Mouse (Mus musculus): Measurements from ENCODE around the gene Mllt6.
"Not testable (repeated sequence)": the region's sequence is repeated elsewhere in the genome, so short reads cannot be mapped to it uniquely, and the experiment has no call there.

The Mllt6 gene

DNA sequence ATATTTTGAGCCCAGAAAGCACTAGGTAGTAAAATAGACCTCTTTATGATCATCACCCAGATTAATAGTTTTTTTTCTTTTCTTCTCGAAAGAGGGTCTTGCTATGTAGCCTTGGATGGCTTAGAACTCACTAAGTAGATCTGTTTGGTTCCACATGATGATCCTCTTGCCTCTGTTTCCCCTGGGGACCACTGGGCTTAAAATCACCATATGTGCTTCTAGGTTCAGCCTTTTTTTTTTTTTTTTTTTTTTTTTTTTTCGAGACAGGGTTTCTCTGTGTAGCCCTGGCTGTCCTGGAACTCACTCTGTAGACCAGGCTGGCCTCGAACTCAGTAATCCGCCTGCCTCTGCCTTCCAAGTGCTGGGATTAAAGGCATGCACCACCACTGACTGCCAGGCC, 14.7 kb upstream of the Mllt6 start:
- not testable (repeated sequence) for DNase-seq (ENCODE audit: low read depth)

DNA sequence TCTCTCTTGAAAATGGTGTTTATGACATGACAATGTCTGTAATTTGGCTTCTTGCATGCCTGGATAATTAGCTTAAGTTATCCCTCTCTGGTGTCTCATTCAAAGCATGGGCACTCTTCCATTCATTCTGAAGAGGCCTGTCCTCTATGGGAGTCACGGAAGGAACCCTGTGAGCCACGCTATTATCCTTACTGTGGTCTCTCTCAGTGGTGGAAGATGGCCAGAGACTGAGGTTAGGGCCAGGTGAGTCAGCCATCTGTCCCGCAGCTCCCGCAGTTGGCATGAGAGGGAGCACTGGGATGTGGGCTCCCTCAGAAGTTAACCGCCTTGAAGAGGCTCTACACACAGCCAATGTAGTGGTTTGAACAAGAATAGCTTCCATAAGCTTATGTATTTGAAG, 12.9 kb upstream of the Mllt6 start:
- no peak for DNase-seq (ENCODE audit: low read depth)

DNA sequence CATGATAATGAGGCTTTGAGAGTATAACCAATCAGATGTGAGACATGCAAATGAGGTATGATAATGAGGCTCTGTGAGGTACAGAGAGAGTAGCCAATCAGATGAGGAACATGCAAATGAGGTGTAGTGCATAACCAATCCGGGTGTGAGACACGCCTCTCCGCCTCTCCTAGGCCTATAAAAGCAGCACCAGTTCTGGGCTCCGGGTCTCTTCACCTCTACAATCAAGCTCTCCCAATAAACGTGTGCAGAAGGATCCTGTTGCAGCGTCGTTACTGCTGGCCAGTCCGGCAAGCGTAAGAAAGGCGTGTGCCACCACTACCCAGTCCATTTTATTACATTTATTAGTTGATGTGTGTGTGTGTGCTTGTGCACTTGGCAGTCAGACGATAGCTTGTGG, 9.8 kb upstream of the Mllt6 start:
- not testable (repeated sequence) for DNase-seq (ENCODE audit: low read depth)

DNA sequence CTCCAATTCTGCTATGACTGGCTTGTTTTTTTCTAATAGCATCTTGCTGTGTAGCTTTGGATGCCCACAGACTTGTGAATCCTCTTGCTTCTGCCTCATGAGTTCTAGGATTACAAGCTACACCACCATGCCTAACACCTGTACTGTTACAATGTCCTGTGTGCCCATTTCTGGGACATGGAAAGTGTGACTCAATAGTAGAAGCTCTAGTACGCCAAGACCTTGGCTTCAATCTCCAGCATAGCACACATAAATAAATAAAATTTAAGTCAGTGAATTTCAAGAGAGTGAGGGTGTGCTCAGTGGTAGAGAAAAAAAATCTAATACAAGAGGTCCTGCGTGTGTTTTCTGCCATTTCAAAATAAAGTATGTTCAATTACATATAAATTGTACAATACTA, 9.0 kb upstream of the Mllt6 start:
- DNase-seq (ENCODE audit: low read depth), result no peak

DNA sequence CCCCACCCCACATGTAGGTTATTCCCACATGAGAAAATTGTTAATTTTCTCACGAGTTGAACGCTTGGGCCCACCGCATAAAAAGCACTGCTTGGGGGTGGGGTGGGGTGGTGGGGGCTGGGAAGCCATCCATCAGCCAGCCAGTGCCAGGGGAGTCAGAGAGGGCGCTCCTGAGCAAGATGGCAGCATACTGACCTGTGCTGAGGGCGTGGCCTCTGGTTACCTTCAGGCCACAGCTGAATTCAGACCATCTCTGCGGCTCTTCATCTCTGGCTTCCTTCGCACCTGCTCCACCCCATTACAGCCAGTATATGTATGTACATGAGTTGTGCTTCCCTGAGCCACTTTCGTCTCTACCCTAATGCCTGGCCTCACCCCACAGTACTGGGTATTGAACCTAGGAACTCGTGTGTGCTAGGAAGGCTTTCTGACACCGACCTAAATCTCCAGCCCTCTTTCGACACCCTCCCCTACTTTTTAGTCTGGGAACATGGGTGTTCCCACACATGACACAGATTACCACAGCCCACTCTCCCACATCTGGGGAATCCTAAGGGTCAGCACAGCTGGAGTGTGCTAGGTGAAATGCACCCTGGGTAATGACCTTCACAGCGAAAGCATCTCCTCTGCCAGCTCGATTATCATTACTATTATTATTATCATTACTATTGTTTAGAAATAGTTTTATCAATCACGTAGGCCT, 6.8 kb upstream of the Mllt6 start:
- no peak for DNase-seq (ENCODE audit: low read depth)

DNA sequence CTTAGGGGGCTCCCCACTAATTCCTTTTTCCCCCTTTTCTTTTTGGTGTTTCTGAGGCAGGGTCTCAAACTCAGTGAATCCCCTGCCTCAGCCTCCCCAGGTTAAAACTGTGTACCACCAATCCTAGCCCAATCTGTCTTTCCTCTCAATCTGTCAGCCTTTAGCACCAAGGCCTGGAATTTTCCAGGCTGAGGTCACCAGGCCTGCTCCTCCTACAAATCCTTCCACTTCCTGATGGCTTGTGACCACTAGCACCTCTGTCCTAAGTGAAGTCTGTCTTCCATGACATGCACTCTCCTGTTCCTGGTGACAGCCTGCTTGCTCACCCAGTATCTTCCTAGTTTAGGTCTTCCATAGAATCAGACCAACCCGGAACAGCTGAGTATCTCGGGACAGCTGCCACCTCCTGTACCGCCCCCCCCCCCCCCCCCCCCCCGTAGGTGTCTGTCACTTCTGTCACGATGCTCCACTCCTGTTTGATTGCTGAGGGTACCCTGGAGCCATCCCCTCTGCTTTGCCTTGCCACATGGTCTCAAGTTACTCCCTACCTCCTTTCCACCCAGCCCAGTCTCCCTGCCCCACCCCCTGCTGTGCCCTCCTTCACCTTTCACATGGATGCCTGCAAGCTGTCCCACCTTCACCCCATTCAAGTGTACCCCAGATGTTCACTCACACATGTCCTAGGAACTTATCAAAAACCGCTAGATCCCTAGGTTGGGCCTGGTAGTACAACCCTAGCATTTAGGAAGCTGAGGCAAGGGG, 5.8 kb upstream of the Mllt6 start:
- no peak for DNase-seq (ENCODE audit: low read depth)

DNA sequence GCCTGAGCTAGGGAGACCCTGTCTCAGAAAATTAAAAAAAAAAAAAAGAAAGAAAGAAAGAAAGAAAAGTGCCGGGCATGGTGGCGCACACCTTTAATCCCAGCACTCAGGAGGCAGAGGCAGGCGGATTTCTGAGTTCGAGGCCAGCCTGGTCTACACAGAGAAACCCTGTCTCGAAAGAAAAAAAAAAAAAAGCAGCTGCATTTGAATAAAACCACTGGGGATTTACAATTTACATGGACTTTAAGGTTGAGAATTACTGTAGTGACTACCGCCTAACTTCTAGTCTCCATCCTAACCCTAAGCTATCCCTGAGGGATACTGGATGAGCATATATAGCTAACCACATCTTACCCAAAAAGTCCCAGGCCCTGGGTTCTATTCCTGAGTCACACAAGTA, 5.2 kb upstream of the Mllt6 start:
- DNase-seq (ENCODE audit: low read depth), result not testable (repeated sequence)

DNA sequence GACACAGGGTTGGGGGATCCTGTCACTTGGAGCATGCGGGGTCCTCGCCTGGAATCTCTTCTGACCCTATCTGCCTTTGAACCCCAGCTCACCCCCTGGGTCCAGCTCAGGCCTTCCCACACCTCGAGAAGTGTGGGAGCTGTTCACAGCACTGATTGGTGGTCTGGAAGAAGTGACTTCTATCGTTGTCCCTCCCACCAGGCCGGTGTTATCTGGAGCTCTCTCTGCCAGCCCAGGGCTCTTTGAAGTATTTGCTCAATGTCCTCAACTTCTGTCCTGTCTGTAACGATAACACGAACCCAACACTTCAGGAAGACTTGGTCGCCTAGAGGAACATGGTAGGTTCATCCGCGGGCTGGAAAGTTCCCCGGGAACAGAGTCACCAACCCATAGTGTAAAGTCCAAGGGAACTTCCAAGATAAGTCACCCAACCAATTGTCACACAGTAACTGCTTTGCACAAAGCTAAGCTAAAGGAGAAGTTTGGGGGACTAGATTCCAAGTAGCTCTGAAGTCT, 4.4 kb upstream of the Mllt6 start:
- no peak for DNase-seq (ENCODE audit: low read depth)

DNA sequence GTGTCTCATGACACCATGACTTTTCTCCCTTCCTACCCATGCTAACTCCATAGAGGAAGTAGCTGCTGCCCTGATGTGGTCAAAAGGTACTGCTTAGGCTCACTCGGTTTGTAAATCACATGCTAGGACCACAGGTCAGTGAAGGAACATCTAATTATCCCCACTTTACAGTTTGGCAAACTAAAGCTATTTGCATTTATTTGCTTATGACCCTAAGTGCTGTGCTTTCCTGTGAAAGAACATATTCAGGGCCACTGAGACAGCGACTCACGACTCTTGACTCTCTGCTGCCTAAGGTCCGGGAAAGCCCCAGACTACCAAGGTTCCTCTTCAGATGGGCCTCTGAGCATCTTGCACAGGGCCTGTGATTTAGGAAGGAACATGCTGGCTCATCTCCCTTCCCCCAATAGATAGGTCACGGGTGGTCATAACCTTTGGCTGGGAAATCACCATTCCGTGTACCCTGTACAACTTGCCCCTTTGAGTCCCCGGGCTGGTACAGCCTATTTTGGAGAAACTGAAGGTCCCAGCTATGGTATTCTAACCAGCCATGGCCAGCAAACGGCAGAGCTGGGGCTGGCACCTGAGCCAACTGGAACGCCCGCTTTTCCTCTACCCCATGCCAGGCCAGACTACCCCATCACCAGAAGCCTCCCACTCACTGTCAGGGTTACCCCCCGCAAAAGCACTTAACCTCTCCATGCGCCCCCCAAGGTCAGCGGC, 3.8 kb upstream of the Mllt6 start:
- no peak for DNase-seq (ENCODE audit: low read depth)

DNA sequence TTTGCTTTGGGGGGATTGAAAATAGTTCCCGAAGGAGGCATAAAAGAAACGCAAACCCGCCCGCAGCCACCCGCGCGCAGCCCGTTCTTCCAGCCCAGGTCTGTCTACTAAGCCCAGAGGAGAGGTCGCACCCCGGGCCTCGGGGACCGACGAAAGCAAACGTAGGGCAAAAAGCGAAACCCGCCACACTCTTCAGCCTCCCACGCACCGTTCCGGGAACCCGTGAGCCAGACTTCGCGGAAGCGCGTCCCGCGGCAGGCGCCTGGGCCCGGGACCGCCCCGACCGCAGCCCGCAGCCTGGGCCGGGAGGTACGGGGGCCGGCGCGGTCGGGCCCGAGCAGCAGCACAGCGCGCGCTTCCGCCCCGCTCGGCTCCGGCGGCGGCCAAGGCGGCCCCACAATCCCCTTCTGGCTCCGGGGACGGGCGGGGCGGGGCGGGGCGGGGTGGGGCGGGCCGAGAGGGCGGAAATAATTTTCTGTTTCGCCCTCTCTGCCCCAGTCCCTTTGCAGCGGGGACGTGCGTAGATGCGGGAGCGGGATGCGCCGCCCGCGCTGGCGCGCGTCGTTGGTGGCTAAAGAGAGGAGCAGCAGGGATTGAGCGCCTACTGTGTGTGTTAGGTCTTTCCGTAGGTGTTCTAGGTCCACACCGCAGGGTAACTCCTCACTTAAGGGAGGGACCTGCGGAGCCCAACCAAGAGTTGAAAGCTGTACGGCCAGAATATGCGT, 3.1 kb upstream of the Mllt6 start:
- no peak for DNase-seq (ENCODE audit: low read depth)

DNA sequence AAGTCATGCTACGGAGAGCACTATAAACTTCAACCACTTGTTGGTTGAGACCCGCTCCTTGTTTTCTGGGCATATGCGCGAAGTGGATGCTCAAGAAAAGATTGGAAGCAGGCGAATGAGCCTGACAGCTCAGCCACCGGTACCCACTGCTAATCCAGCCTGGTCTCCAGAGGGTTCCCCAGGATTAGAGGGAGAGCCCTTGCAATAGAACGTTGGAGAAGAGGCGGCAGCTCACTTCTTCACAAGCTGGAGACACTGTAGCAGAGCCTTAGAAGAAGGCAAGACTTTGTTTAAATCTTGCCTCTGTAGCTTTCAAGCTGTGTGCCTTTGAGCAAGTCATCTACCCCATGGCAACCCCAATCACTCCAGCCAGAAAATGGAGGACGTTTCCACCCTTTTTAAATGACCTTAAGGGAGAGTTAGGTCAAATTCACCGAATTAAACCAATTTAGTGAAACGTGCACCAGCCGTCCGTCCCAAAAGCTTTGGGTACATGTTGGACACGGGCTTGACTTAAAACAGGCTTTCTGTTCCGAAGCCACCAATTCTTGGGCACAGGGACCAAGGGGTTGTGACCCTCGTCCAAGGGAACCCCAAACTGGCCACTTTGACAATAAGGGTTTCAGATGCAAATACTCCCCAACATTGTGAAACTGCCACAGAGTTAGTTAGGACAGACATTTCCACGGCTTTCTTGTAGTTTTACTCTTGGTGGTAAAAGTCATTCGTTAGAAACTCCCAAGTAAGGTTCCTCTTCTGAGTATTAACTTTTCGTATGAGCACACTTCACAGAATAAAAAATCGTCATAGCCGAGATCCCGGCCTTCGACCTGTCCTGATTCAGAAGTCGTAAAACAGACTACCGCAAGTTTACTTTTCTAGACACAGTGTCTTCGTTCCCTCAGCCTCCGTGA, 2.2 kb upstream of the Mllt6 start:
- DNase-seq (ENCODE audit: low read depth), result no peak

DNA sequence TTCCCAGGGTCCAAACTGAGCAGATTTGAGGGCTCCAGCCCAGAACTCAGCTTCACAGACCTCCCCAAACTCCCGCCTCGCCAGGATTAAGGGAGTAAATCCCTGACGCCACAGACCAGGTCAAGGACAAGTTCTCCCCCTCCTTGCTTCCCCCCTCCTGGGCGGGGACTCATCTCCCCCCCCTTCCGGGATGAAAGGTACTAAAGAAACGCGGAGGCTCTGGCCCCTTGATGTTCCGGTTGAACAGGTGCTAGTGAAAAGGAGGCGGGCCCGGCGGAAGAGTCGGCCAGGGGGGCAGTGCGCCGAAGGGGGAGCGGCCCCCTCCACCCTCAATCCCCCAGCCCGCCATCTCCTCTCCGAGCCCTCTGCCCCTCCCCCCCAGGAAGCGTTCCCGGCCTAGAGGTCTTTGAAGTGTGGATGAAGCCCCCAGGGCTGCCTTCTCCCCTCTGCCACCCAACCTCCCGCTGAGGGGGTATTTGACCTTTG, 1.5 kb upstream of the Mllt6 start:
- DNase-seq (ENCODE audit: low read depth), result no peak

DNA sequence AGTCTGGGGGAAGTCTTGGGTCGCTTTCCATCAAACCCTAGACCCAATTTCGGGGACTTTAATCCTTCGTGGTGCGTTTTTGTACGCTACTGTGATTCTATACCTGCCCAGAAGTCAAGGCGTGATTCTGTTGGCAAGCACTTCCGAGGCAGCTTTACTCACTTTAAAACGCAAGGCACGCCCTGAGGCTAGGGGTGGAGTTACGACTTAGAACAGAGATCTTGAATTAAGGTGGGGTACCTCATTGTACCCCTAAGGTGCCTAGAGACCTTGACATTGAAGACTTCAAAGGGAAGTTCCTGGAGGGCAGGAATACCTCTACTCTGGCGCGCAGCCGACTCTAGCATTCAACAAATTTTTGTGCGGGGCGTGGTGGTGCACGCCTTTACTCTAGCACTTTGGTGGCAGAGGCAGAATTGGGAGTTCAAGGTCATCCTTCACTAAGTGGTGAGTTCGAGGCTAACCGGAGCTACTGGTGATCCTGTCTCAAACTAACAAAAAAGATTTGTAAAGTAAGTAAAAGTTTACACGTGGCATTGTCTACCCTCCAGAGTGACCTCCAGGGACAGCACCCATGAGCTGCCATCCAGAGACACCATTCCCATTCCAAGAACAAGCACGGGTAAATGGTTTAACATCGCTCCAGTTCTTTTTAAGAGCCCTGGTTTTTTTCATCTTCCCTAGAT, 864 bp upstream of the Mllt6 start:
- DNase-seq (ENCODE audit: low read depth), result no peak

DNA sequence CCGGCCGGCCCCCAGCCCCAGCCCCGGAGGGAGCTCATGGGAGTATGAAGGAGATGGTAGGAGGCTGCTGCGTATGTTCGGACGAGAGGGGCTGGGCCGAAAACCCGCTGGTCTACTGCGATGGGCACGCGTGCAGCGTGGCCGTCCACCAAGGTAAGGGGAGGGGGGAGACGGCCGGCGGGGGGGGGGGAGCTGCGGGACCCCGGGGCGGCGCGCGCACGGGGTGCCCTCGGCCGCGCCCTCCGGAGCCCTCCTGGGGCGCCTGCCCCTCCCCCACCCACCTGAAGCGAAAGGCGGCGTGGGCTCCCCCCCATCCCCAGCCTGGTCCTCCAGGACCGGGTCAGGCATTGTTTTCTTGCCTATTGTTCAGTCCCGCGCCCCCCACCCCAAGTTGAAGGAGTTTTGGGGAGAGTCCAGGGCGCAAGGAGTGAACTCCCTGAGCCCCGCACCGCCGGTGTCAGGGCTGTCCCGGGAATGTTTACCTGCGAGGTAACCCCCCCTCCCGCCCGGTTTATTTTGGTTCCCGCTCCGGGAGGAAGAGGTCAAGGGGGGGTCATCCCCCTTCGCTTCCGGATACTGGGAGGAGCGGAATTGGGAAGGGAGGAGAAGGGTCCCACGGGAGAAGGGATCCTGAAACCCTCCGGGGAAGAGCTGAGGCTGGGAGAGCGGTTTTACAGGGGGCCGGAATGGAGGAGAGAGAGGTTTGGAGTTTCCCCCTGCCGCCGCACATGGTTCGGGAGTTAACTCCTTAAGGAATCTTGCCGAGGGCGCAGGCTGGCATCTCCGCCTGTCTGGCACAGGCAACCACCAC, 519 bp downstream of the Mllt6 start:
- DNase-seq (ENCODE audit: low read depth), result no peak

DNA sequence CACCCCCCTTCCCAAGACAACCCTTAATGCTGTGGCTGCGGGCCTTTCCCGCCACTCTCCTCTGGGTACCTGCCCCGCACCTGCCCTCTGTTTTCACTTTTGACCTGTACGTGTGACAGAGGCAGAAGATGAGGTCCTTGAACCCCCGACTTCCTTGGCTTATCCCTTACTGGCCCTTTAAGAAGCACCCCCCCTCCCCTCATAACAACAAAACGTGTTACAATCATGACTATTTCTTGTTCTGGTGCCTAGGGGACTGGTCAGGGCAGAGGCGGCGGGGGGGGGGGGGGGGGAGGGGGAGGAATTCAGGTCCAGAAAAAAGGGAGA, 1.1 kb downstream of the Mllt6 start:
- no peak for DNase-seq (ENCODE audit: low read depth)

DNA sequence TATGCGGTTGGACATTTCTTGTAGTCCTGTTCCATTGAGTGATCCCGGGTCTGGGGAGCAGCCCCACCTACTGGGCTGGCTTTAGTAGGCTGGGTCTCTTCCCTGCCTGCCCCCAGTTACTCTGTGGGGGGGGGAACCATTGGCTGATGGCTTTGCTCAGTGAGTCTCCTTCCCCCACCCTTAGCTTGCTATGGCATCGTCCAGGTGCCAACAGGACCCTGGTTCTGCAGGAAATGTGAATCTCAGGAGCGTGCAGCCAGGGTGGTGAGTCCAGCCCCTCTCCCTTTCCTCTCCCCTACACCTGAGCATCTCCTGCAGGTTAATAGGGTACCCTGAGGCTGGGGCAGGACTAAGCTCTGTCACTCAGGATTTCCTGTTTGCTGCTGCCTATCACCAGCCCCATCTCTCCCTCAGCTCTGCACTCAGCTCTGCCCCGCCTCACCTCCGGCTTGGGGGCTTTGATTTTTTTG, 1.6 kb downstream of the Mllt6 start:
- no peak for DNase-seq (ENCODE audit: low read depth)

DNA sequence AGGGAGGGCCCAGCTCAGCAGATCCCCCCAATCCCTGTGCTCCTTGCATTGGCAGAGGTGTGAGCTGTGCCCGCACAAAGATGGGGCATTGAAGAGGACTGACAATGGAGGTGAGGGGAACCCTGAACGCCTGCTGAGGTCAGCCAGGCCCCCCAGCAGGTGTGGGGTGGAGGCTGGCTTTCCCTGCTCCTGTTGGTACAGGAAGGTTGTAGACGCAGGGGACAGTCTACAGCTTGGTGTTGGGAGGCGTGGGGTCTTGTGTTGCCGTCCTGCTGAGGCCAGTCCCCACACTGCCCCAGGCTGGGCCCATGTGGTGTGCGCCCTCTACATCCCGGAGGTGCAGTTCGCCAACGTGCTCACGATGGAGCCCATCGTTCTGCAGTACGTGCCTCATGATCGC, 2.2 kb downstream of the Mllt6 start:
- no peak for DNase-seq (ENCODE audit: low read depth)

DNA sequence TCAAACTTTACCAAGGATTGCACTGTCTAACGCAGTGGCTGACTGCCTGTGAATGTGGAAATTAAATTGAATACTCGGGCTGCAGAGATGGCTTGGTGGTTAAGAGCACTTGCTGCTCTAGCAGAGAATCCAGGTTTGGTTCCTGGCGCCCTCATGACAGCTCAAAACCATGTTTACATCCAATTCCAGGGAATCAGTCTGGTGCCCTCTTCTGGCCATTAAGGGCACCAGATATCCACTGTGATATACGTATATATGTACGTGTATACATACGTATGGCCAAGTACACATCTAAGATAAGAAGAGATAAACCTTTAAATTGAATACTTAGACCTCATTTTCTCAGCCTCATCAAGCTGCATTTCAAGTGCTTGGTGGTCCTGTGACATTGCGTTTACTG, 3.0 kb downstream of the Mllt6 start:
- no peak for DNase-seq (ENCODE audit: low read depth)

DNA sequence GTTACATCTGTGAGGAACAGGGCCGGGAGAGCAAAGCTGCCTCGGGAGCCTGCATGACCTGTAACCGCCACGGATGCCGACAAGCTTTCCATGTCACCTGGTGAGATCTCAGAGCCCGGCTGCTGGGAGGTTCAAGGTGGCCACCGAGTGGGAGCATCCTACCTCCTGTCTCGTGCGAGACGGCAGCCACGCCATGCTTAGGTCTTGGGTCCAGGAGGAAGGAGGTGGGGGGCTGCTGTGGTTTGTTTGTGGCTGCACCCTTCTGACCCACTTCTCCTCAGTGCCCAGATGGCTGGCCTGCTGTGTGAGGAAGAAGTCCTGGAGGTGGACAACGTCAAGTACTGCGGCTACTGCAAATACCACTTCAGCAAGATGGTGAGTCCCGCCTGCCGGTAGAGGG, 3.6 kb downstream of the Mllt6 start:
- DNase-seq (ENCODE audit: low read depth), result no peak

DNA sequence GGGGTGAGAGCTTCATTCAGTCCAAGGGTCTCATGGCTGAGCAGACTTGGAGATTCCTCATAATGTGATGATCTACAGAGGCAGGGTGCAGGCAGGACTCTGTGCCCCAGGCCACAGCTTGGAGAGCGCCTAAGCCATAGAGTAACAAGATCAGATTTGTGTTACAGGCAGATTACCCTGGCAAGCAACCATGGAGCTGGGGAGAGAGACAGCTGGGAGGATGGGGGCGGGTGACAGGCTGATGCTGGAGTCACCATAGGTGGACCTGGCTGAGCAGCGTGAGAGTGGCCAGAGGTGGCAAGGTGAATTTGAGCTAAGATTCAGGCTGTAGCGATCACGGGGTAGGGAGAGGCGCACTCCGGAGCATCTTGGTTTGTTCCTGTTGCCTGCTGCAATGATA, 4.9 kb downstream of the Mllt6 start:
- no peak for DNase-seq (ENCODE audit: low read depth)
